Mouse (Mus musculus) cerebellum, adult 9-10 months (tissue): ENCODE measurements around the gene Ripk3.

Experiments
- DNase-seq: peaks from one replicate; pipeline ENCODE4 v3.0.0; 2022

Gene Ripk3

DNA sequence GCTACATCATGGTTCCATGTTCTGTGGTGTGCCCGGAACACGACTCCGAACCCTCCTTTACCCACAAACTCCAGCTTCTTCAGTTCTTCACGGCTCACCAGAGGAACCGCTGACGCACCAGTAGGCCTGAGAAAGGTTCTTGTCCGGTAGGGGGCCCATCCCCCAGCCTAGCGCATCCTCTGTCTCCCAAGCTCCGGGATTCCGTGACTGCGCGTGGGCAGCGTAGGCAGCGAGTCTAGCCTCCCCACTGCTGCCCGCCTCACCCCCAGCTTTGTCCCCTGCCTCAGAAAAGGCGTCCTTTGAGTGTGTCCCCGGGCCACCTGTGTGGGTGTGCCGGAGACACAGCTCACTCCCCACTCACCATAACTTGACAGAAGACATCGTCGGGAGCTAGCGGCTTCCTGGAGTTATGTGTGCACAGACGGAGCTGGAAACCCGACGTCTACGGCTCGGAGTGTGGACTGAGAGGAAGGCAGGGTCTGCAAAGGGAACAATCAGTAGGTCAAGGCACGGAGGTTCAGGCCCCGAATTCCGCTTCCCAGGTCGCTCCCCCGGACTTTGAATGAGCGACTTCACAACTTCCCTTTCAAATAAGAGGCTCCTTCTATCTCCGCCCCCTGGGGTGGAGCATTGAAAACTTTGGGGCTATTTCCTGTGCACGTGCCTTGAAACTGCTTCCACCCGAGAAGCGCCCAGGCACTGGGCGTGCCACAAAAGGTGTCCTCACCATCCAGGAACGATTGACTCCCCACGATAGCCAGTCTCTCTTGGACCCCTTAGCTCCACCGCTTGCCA, at the start of gene Ripk3:
Gene Ripk3, minus strand, starts transcription at position 610 of the 795 bp plus-strand sequence.
- no peak for DNase-seq

DNA sequence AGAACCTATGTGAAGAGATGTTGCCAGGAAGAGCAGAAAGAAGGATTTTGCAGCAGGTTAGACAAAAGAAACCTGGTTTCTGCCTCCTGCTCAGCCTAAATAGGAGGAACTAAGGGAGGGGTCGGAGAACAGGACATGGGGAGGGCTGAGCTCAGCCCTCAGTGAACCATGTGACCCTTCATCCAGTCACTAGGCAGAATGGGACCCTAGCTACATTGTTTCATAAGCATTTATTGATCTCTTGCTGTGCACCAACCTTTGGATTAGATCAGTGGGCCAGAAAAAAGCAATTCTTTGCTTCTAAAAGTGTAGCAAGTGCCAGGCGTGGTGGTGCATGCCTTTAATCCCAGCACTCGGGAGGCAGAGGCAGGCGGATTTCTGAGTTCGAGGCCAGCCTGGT, 49.6 kb upstream of the Ripk3 start:
- DNase-seq, result no peak

DNA sequence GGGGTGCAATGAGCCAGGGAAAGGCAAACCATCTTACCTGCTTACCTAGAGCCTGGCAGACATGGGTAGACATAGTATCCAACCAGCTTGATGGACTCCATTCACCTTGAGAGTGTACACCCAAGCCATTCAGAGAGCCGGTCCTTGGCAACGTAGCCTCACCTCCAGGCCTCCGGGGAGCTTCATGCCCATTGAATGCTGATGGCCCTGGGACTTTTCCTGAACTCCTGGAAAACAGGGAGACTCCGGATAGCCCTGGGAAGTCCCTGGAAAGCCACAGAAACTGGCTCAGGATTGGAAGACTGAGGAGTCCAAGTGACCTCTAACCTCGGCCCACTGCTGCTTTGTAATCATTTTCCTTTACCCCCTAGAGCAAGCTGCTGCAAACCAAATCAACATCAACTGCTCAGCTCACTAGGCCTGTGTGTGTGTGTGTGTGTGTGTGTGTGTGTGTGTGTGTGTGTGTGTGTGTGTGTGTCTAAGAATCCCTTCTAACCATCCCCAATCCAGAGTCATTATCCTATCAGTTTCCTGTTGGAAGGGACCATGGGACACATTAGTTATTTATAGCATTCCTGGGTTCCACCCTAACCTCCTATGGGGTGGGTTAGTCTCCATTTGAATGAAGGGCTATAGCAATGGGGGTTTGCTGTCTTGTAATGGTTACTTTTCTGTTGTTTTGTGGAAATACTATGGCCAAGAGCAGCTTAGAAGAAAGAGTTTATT, 46.3 kb upstream of the Ripk3 start:
- no peak for DNase-seq

DNA sequence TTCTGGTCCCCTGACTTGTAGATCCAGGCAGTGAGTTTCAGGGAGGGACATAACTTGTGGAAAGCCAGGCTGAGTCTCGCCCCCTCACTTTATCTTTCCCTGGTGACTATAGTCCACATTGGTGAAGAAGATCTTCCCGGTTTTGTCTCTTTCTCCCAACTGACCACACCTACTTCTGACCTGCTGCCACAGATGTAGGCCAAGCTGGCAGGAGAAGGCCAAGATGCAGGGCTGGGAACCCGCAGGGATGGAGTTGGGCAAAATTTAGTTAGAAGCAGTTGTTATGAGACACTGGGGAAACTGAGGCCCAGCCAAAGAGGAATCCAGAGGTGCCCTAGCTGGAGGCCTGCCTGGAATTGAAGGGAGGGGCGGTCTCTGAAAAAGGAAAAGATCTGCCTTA, 44.5 kb upstream of the Ripk3 start:
- no peak for DNase-seq

DNA sequence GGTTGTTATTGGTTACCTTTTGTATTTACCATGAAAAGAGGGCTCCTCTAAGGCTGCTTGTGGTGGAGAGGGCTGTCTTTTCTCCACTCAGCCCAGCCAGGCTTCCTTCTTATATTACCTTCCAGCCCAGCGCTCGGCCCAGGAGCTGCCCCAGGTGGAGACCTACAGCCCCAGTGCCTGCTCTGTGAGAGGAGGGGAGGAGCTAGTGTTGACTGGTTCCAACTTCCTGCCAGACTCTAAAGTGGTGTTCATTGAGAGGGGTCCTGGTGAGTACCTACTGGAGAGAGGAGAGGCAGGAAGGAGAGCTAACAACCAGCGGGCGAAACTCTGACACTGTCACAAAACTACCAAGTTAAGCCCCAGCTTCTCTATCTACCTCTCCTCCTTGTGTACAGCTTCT, 41.7 kb upstream of the Ripk3 start:
- no peak for DNase-seq

DNA sequence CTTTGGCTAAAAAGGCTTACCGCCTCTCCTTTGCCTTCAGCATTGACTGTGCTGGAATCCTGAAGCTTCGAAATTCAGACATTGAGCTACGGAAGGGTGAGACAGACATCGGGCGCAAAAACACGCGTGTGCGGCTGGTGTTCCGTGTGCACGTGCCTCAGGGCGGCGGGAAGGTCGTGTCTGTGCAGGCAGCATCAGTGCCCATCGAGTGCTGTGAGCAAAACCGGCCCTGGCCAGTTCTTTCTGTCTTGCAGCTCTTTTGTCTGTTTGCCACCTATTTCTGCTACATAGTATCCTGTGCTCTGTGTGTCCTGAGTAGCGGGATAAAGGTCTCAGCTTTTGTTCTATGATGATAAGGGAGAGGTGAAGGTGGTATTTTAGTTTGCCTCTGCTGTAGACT, 41.2 kb upstream of the Ripk3 start:
- no peak for DNase-seq

DNA sequence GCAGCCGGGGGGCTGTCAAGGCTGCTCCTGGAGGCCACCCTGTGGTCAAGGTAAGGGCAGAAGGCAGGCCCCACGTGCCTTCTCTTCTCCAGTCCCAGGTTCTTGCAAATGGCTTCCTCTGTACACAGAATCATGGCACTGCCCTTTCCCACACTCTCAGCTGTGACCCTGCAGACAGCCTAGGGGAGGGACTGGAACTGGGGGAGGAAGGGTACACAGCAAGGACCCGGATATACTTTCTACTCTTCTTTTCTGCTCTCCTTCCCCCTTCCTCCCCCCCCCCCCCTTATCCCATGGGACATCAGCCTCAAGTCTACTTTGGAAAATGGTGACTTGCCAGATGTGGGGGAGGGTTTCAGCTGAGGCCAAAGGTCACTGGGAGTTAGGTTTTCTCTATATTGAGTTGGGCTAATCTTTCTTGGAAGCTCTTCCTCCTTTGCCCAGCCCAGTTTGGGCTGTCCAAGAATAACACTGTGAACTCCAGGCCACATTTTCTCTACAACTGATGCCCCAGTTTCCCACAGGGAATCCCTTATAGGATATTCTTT, 40.1 kb upstream of the Ripk3 start:
- no peak for DNase-seq

DNA sequence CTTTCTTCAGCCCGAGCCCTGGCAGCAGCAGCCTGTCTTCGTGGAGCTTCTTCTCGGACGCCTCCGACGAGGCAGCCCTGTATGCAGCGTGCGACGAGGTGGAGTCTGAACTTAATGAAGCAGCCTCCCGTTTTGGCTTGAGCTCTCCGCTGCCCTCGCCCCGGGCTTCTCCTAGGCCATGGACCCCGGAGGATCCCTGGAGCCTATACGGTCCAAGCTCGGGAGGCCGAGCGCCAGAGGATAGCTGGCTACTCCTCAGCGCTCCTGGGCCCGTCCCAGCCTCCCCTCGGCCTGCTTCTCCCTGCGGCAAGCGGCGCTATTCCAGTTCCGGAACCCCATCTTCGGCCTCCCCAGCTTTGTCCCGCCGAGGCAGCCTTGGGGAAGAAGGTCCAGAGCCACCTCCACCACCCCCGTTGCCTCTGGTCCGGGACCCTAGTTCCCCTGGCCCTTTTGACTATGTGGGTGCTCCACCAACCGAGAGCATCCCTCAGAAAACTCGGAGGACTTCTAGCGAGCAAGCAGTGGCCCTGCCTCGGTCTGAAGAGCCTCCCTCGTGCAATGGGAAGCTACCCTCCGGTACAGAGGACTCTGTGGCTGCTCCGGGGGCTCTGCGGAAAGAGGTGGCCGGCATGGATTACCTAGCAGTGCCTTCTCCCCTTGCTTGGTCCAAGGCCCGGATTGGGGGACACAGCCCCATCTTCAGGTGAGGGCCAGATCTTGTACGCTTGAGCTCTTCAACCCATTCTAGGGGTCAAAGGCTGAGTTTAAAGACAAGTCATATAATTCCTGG, 38.1 kb upstream of the Ripk3 start:
- no peak for DNase-seq

DNA sequence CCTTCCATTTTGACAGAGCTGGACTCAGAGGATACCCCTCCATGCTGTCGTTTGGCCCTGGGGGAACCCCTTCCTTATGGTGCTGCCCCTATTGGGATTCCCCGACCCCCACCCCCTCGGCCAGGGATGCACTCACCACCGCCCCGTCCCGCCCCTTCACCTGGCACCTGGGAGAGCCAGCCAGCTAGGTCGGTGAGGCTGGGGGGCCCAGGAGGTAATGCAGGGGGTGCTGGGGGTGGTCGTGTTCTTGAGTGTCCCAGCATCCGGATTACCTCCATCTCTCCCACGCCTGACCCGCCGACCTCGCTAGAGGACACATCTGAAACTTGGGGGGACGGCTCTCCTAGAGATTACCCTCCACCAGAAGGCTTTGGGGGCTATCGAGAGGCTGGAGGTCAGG, 37.5 kb upstream of the Ripk3 start:
- DNase-seq, result no peak

DNA sequence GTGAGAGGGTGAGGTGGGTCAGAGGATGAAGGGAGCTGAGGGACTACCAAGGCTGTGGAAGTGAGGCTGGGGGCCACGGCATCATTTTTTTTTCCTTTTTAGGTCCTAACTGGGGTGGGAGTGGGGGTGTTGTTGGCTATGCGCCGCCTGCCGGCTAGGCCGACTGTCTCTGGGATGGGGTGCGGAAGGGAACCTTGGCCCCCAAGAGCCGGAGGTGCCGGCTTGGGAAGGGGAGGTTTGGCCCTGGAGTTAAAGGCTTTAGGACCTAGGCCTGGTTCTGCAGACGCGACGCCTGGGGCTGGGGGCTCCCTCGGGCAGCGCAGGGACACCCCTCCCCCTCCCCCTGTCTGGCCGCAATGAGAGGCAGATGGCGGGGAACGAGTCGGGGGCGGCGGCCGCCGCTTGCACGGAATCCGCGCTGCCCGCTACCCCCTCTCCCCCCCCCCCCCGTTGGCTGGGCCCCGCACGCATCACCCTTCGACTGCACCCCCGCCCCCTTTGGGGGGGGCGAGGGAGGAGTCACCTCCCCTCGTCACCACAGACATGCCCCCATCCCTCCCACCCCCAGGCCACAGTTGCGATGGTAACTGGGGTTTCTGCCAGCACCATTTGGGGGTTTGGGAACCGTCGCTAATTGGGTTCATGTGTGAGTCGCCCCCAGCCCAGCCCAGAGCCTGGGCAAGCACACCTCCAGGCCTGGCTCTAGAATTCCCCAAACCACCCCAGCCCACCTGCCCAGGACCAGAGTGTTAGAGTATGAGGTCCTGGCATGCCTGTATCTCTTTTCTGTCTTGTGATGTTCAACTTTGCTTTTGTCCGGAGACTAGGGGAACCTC, 36.8 kb upstream of the Ripk3 start:
- DNase-seq, result no peak

DNA sequence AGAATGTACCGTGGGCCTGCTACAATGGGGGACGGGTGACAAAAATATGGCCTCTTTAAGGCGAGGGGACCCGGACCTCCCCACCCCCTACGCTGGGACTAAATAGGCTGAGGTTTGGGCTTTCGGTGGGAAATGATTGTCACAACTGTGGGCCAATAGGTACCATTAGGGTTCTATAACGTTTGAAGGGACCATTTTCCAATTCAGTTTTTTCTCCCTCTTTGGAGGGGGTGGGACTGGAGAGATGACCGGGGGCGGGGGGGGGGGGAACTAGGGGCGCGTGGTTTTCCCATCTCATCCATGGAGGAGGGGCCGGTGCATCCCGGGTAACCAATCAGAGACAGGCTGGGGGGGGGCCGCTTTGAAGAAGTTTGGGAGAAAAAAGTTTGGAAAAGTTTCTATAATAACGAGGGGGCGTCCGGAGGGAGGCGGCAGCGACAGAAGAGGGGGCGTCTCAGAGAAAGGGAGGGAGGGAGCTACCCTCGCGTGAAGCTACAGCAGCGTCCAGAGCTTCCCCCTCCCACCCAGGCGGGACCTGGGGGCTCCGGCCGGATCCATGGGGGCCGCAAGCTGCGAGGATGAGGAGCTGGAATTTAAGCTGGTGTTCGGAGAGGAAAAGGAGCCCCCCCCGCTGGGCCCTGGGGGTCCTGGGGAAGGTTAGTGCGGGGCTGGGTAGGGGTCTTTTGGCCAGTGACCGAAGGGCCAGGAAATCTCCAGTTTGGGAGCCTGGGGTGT, 36.0 kb upstream of the Ripk3 start:
- no peak for DNase-seq

DNA sequence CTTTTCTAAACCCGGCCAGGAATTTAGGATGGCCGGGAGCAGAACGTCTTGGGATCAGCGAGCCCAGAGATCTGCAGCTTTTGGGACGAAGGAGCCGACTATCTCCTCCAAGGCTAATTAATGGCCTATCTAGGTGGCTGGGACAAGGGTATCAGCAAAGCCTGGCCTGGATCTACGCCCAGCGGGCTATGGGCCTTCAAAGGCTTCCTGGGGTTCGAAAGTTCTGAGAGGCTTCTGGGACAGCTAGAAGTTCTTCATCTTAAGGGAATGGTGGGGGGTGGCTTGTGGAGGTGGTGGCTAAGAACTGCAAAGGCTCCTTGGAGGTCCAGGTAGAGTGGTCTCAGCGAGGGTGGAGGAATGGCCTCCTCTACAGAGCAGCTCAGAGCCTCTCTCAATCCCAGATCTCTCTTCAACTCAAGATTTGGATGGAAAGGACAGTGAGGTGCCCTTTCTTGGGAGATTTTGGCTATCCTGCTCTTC, 35.4 kb upstream of the Ripk3 start:
- no peak for DNase-seq

DNA sequence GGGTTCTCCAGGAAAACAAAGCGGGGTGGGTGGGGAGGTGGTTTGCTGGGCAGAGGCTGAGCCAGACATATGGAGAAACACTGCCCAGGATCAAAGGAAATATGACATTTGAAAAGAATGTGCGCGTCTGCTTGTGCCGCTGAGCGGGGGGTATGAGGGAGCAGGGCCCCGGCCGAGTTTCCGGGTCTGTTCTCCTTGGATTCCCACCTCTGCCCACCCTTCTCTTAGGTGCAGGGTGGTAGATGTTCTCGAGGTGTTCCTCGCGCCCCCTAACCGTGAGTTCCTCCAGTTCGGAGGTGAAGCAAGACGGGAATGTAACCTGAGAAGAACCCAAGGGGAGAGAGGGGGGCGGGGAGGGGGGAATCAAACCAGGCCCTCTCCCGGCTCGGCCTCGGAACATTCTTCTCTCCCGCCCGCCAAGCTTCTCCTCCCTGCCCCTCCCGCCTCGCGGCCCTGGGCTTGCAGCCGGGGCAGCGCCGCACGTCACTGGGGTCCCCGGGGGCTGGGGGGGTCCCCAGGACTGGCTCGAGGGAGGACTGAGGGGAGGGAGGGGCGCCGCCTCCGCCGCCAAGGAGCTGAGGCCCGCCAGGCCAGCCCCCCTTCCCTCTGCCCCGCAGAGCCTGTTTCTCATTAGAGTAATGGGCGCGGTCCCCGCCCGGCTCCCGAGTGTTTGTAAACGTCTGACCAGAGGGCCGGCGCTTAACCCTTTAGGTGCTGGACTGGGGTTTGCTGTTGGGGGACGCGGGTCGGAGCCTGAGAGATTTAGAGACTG, 34.5 kb upstream of the Ripk3 start, which contains the start of gene Nfatc4:
Gene Nfatc4, plus strand, starts transcription at position 154 of the 772 bp plus-strand sequence.
- DNase-seq, result no peak

DNA sequence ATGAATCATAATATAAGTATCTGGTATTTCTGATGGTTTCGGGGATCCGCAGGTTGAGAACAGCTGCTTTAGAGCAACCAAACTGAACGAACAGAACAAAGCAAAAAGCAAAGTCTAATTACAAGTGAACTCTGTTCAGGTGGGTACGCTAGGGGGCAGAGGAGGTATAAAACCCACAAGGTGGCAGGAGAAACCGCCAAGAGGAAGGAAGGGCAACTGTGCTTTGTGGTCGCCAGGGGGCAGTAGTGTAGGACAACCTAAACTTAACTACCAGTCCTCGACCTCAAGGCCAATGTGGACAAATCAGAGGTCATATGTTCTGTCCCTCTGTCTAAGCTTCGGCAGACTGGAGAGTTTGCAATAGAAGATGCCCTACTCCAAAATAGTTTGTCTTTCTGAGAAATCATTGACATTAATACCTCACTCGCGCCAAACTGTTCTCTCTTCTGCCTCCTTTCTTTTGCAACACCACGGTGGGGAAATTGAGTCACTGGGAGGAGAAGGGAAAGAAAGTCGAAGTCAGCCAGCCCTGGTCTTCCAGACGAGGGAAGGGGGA, 33.8 kb upstream of the Ripk3 start:
- peak; percentile 69 for DNase-seq

DNA sequence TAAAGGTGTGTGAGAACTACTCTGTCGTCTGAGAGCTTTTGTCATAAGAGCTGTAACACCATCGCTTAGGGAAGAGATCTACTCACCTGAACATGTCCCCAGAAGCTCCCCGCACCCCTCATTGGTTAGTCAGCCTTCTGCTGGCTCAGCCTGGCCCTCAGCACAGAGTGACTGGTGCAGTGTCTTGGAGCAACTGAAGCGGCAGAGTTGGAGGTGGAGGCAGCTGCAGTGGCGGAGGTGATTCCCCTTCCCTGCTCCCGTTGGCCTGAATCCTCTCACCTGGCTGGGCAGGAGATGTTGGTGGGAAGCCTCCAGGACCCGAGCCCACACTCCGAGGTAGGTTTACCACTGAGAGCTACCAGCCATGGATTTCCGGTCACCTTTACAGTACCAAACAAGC, 31.9 kb upstream of the Ripk3 start:
- no peak for DNase-seq

DNA sequence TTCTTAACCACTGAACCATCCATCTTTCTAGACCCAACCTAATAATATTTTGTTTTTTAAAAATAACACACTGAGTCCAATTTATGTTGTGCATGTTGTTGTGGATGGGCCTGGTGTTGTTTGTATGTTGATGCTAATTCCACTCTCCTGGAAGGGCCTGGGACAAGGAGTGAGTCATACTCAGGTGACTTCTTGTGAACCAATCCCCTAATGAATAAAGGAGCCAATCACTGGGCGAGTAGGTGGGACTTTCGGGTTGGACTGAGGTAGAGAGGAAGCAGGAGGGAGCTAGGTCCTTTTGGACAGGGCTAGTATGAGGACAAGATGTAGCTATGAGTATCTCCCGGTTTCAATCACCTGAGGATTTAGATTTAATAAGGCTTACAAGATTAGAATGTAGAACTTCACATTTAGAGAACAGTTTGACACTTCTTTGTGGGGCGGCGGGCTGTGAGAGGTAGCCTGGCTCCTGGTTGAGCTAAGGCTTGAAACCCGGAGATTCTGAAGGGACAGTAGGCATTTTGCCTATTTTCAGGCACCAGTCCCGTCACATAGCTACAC, 31.3 kb upstream of the Ripk3 start:
- DNase-seq, result no peak

DNA sequence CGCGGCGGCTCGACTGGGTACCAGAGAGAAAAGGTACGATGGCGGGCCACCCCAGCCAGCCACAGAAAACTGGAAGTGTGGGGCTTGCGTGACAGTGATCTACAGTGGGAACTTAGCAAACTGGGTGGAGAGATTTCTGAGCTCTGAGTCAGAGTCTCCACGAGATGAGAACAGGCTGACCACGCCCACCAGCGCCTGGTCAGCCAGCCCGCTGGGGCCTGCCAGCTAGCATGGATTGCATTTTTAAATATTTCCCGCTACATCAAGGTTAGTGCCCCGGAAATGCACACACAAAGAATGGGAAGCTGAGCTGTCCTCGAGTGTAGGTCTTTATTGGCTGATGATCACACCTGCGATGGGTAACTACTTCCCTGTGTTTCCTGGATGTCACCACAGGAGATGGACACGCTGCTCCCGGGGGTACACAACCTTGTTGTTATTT, 26.7 kb upstream of the Ripk3 start:
- DNase-seq, result peak; percentile 34

DNA sequence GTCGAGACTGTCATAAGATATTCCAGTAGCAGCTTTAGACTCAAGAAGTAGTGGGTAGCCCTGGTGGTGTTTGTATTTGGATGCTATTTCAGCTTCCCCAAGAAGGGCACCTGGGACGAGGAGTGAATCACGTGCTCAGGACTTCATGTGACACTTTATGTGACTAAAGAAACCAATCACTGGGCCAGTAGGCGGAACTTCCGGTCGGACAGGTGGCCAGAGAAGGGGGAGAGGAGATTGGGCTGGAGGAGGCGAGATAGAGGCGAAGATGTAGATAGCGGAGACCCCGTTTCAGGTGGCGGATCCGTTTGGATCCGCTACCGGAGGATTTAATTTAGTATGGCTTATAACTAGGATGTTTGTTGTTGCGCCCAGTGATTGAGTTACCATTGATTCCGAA, 26.2 kb upstream of the Ripk3 start:
- DNase-seq, result peak; percentile 87

DNA sequence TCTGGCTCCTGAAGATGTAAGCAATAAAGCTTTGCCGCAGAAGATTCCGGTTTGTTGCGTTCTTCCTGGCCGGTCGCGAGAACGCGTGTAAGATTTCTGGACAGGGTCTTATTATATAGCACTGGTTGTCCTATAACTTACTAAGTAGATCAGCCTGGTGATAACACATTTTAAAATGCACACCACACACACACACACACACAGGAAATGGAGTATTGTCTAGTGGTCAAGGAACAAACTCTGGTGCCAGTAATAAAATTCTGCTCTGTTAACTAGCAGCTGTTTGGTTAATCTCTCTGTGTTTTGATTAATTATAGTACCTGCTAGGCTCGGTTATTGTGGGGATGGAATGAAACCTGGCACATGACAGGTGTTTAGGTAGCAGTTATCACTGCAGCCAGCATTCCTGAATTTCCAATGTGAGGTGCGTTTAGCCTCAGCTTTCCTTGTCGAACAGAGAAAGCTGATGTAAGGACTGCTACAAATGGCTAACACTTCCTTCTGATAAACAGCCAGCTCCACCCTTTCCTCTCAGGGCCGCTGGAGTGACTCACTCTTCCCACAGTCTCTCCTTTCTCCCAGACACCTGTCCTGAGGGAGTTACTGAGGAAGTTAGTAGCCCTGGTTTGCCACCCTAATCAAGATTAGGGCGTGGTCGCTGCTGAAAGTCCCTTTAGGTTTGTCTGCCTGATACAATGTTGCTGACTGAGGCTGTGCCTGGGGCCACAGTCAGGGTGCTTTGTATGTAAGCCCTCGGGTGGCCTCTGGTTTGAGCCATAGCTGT, 6.9 kb upstream of the Ripk3 start:
- no peak for DNase-seq
